Mouse (Mus musculus) liver, embryonic 14.5 days (tissue): ENCODE results near the gene Fam193a. TPM values are rescaled to one million over a fixed set of nuclear protein-coding genes. Genes with fewer than 3 reads are reported as not detected.
A peak's percentile ranks its signal among the peaks of the same experiment; 100 is the strongest.

Experiments
- ATAC-seq: fragments of 200-750 bp; cut with Nextera tagmentation; 2 replicates; pipeline ENCODE4 v1.8.0; 2017; ENCODE audit warnings: moderate number of reproducible peaks, mild to moderate bottlenecking, moderate library complexity; ENCODE audit not compliant: insufficient read depth
- DNase-seq, 3 experiments: peaks; one replicate each; pipeline ENCODE4 v3.0.0-alpha.2; 2012 to 2013; ENCODE audit warnings: low read depth in 3 of 3, low spot score in 3 of 3
- H3K27ac ChIP-seq: fragments of 300-500 bp; sonication (generic); 2 replicates; pipeline ENCODE4 v1.5.1; 2014; ENCODE audit warnings: moderate library complexity, mild to moderate bottlenecking, control low read depth, inconsistent platforms
- H3K27me3 ChIP-seq: fragments of 300-500 bp; sonication (generic); 2 replicates; pipeline ENCODE4 v1.6.1; 2014; ENCODE audit warnings: mild to moderate bottlenecking, low read length, moderate library complexity; ENCODE audit not compliant: control insufficient read depth, insufficient read depth
- H3K36me3 ChIP-seq: fragments of 300-500 bp; sonication (generic); replicated peaks from 2 replicates; pipeline ENCODE4 v1.6.1; 2014; ENCODE audit warnings: low read depth; ENCODE audit not compliant: control insufficient read depth, insufficient read depth
- H3K4me1 ChIP-seq, 2 experiments: fragments of 200-500 bp in 1 of 2; fragments of 300-500 bp in 1 of 2; sonication (generic) in 1 of 2; replicated peaks; 2 replicates each; pipeline ENCODE4 v1.6.1; 2012 to 2014; ENCODE audit warnings: antibody characterized with exemption in 1 of 2, inconsistent platforms in 1 of 2, low read length in 1 of 2; ENCODE audit not compliant: control insufficient read depth in 2 of 2, insufficient read depth in 2 of 2
- H3K4me2 ChIP-seq: fragments of 300-500 bp; sonication (generic); 2 replicates; pipeline ENCODE4 v1.6.1; 2014; ENCODE audit warnings: low read depth, mild to moderate bottlenecking, control low read depth, moderate library complexity
- H3K4me3 ChIP-seq, 2 experiments: fragments of 200-500 bp in 1 of 2; fragments of 300-500 bp in 1 of 2; sonication (generic) in 1 of 2; 2 replicates each; pipeline ENCODE4 v1.5.1; 2012 to 2014; ENCODE audit warnings: low read depth in 2 of 2, low read length in 2 of 2, mild to moderate bottlenecking in 2 of 2, control low read depth in 1 of 2, inconsistent platforms in 1 of 2, moderate library complexity in 1 of 2; ENCODE audit not compliant: insufficient read depth in 1 of 2
- H3K9ac ChIP-seq: fragments of 300-500 bp; sonication (generic); replicated peaks from 2 replicates; pipeline ENCODE4 v1.6.1; 2014; ENCODE audit warnings: mild to moderate bottlenecking, control low read depth, moderate library complexity
- H3K9me3 ChIP-seq: fragments of 300-500 bp; sonication (generic); 2 replicates; pipeline ENCODE4 v1.6.1; 2016; ENCODE audit warnings: low read length, mixed read lengths; ENCODE audit not compliant: control insufficient read depth
- CTCF ChIP-seq: IDR thresholded peaks from 2 replicates; pipeline ENCODE4 v1.5.1; 2016; ENCODE audit warnings: antibody characterized with exemption, low read depth, control low read depth
- EP300 ChIP-seq: IDR thresholded peaks from 2 replicates; pipeline ENCODE4 v1.6.1; 2016; ENCODE audit warnings: antibody characterized with exemption, low read depth
- WGBS: fragments of 180-500 bp; shearing (Covaris S2); extraction: QIAGEN DNeasy Blood & Tissue Kit; methylation state at CpG from one replicate; pipeline ENCODE4 v1.1.7; 2014; ENCODE audit not compliant: insufficient replicate concordance; 5-methylcytosine and 5-hydroxymethylcytosine counted together
- polyA plus RNA-seq, 2 experiments: library from polyadenylated mRNA; depleted of rRNA in 1 of 2; stranded (reverse) in 1 of 2; unstranded in 1 of 2; fragments of >200 nt; fragmentation: Nextera tagmentation in 1 of 2; extraction: Ambion mirVana in 1 of 2; gene quantifications; 2 replicates each; pipeline versions ENCODE4 v1.2.1 to v1.2.3; 2012 to 2014

Gene Fam193a
- polyA plus RNA-seq, 2 experiments: 2.9 to 6.4 TPM

GRCm38 (mm10) chr5:34521337-34521736, 151.6 kb downstream of the Fam193a start:
- H3K9me3 ChIP-seq: no peaks in the 10 kb centered on the region
- DNase-seq (no peak), ATAC-seq (no peak)
- H3K36me3 ChIP-seq: no peaks in the 10 kb centered on the region
- H3K4me1 ChIP-seq: peaks cover 10 to 18% of the 10 kb centered on the region in 2 experiments
- H3K27me3 ChIP-seq: no peaks in the 10 kb centered on the region
- H3K27ac ChIP-seq: no peak overlapping the region
- no peak overlapping the region for H3K9ac ChIP-seq
- TF ChIP-seq EP300 (no peak), CTCF (no peak)
- no peak overlapping the region for H3K4me2 ChIP-seq
- 54% methylated on average over 3 of the region's 3 CpGs for WGBS
- H3K4me3 ChIP-seq: no peak overlapping the region

GRCm38 (mm10) chr5:34523958-34524485, 154.3 kb downstream of the Fam193a start:
- no peak for ATAC-seq
- no peaks in the 10 kb centered on the region for H3K36me3 ChIP-seq
- DNase-seq: no peak
- TF ChIP-seq CTCF (peak; percentile 49), EP300 (no peak)
- no peak overlapping the region for H3K4me3 ChIP-seq
- H3K27me3 ChIP-seq: no peaks in the 10 kb centered on the region; the same call in 1 of the 2 replicates
- H3K4me2 ChIP-seq: no peak overlapping the region
- WGBS: 45% methylated on average over 4 of the region's 4 CpGs
- peaks cover 15 to 28% of the 10 kb centered on the region in 2 experiments for H3K4me1 ChIP-seq
- no peak overlapping the region for H3K27ac ChIP-seq
- H3K9me3 ChIP-seq: no peaks in the 10 kb centered on the region
- no peak overlapping the region for H3K9ac ChIP-seq

GRCm38 (mm10) chr5:34524511-34524910, 154.8 kb downstream of the Fam193a start:
- Histone ChIP-seq H3K27ac (no peak overlapping the region), H3K9ac (no peak overlapping the region), H3K4me2 (no peak overlapping the region), H3K36me3 (no peaks in the 10 kb centered on the region), H3K4me3 (no peak overlapping the region), H3K4me1 (peaks cover 15 to 28% of the 10 kb centered on the region in 2 experiments), H3K27me3 (no peaks in the 10 kb centered on the region; the same call in 1 of the 2 replicates), H3K9me3 (no peaks in the 10 kb centered on the region)
- no peak for TF ChIP-seq CTCF
- no peak for TF ChIP-seq EP300
- DNase-seq (no peak), ATAC-seq (no peak)

GRCm38 (mm10) chr5:34525663-34526476, 156.1 kb downstream of the Fam193a start, which contains the start of gene Sh3bp2:
Gene Sh3bp2 (plus strand): TSS chr5:34525838.
- ATAC-seq (peak; percentile 93), DNase-seq (peak; percentile 83 to 87 (median 83))
- 1% methylated on average over 38 of the region's 38 CpGs for WGBS
- Histone ChIP-seq H3K36me3 (no peaks in the 10 kb centered on the region), H3K27ac (peak within 1 kb of the TSS; percentile 0), H3K4me2 (peak within 1 kb of the TSS; percentile 59), H3K27me3 (no peaks in the 10 kb centered on the region; the same call in 1 of the 2 replicates), H3K9me3 (no peaks in the 10 kb centered on the region), H3K4me1 (peaks cover 8 to 26% of the 10 kb centered on the region in 2 experiments), H3K4me3 (peak within 1 kb of the TSS; percentile 56 to 62), H3K9ac (peak within 1 kb of the TSS; percentile 46)
- TF ChIP-seq EP300 (no peak), CTCF (peak; percentile 45)

GRCm38 (mm10) chr5:34526477-34526775, 156.7 kb downstream of the Fam193a start:
- Histone ChIP-seq H3K4me3 (peak overlapping the region; percentile 56 to 62), H3K4me2 (peak overlapping the region; percentile 59)

More at GRCm38 (mm10) chr5:34526477-34526775, 156.7 kb downstream of the Fam193a start:
- H3K9ac ChIP-seq: peak overlapping the region; percentile 46
- TF ChIP-seq CTCF (no peak), EP300 (no peak)
- no peaks in the 10 kb centered on the region for H3K9me3 ChIP-seq
- DNase-seq: no peak
- 50% methylated on average over 5 of the region's 5 CpGs for WGBS
- H3K27ac ChIP-seq: peak overlapping the region; percentile 0; the same call in 1 of the 2 replicates
- peaks cover 7 to 26% of the 10 kb centered on the region in 2 experiments for H3K4me1 ChIP-seq
- H3K36me3 ChIP-seq: no peaks in the 10 kb centered on the region
- no peak for ATAC-seq
- no peaks in the 10 kb centered on the region; the same call in 1 of the 2 replicates for H3K27me3 ChIP-seq
